Mouse (Mus musculus): ENCODE measurements at regions not wholly inside any gene's neighbourhood (a gene's known extent, or its start where the extent isn't known, plus 50 kb on each side); places are given as distances from the start of the nearest gene placed in this dataset.
A peak's percentile ranks its signal among the peaks of the same experiment; 100 is the strongest.

DNA sequence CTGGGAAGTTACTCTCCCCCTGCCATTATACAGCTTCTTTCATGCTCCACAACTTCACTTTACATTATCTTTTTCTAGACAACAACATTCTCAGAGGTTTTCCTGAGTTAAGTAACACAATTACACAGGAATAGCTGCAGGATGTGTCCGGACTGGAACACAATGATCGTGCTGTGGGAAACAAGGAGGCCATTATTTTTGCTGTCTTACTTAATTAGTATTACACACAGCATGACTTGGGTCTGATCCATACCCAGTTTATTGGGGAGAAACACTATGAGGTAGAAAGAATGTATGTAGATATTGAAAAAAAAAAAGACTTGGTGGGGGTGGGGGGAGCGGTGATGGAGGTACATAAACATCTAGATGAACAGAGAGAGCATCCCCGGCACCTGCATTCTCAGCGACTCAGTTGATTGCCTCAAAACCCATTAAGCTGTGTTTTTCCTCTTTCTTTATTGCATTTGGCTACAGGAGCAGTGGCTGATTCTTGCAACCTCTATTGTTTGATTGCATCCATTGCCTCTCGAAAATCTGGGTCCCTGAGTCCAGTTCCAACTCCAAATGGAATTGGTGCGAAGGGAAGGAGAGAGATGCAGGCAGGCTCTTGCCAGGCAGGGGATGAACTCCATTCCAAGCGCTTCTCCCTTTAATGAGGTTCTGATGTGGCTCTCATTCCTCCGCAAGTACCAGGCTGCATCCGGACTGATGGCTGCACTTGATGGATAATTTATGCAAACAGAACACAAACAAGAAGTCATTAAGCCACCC is 529.8 kb downstream of the Slc4a3 start:
- H3K4me2 ChIP-seq, result no peak overlapping the region
- 44% methylated on average over 10 of the region's 10 CpGs for WGBS
- H3K27me3 ChIP-seq, result no peaks in the 10 kb centered on the region
- no peak for ATAC-seq (ENCODE audit: insufficient number of reproducible peaks, low FRiP score, low TSS enrichment, low read depth)
- no peak overlapping the region for H3K9ac ChIP-seq
- H3K4me1 ChIP-seq, result peaks cover 4% of the 10 kb centered on the region; the same call in 1 of the 2 replicates
- no peak overlapping the region for H3K4me3 ChIP-seq
- no peaks in the 10 kb centered on the region for H3K36me3 ChIP-seq
- H3K27ac ChIP-seq, result no peak overlapping the region
- no peaks in the 10 kb centered on the region for H3K9me3 ChIP-seq

DNA sequence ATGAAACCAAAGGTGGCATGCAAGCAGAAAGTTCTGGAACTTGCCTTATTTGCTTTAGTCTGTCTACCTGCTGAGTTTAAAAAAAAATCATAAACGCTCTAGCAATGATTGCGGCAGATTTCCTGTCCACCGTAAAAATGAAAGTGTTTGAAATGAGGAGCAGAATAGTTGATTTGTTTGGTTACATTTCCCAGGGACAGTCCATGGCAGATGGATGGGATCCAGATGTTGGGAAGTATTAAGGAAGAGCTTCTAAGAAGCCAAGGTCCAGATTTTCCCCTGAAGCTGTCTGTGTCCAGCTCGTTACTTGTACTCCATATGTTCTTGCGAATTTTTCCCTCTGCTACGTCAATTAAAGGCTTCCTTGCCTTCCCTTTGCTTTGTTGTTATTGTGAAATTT is 534.2 kb downstream of the Slc4a3 start:
- peak overlapping the region; percentile 44 for H3K27ac ChIP-seq
- no peaks in the 10 kb centered on the region for H3K36me3 ChIP-seq
- WGBS, result 31% methylated on average over 6 of the region's 6 CpGs
- H3K9ac ChIP-seq, result no peak overlapping the region
- peaks cover 4% of the 10 kb centered on the region; the same call in 1 of the 2 replicates for H3K4me1 ChIP-seq
- no peak for ATAC-seq (ENCODE audit: insufficient number of reproducible peaks, low FRiP score, low TSS enrichment, low read depth)
- no peaks in the 10 kb centered on the region for H3K9me3 ChIP-seq
- 0 out of 2 replicates have a peak overlapping the region, but pooled peaks have one; percentile 10 for H3K4me2 ChIP-seq
- H3K27me3 ChIP-seq, result 0 out of 2 replicates have a peak, but pooled peaks cover 3% of the 10 kb centered on the region
- no peak overlapping the region for H3K4me3 ChIP-seq

DNA sequence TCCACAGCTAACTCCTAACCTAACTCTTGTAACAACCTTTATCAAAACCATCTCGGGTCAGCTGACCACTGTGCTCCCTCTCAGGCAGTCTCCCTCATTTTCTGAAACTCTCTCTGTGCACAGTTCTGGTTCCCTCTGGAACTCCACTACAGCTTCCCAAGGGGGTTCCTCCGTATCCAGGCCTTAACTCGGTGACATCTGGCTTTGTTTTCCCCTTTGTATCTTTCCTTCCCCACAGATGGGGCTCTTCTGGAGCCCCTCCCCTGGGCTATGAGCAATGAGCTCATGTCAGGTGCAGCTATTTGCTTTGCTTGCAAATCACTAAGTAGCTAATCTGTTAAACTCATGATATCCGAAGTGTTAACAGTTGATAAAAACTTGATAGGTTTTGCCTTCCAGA is 535.6 kb downstream of the Slc4a3 start:
- no peak overlapping the region for H3K9ac ChIP-seq
- 46% methylated on average over 4 of the region's 4 CpGs for WGBS
- no peak overlapping the region for H3K4me3 ChIP-seq
- no peaks in the 10 kb centered on the region for H3K36me3 ChIP-seq
- ATAC-seq (ENCODE audit: insufficient number of reproducible peaks, low FRiP score, low TSS enrichment, low read depth), result no peak
- H3K4me1 ChIP-seq, result peaks cover 4% of the 10 kb centered on the region; the same call in 1 of the 2 replicates
- no peaks in the 10 kb centered on the region for H3K9me3 ChIP-seq
- no peak overlapping the region for H3K27ac ChIP-seq
- no peak overlapping the region for H3K4me2 ChIP-seq
- 0 out of 2 replicates have a peak, but pooled peaks cover 3% of the 10 kb centered on the region for H3K27me3 ChIP-seq

DNA sequence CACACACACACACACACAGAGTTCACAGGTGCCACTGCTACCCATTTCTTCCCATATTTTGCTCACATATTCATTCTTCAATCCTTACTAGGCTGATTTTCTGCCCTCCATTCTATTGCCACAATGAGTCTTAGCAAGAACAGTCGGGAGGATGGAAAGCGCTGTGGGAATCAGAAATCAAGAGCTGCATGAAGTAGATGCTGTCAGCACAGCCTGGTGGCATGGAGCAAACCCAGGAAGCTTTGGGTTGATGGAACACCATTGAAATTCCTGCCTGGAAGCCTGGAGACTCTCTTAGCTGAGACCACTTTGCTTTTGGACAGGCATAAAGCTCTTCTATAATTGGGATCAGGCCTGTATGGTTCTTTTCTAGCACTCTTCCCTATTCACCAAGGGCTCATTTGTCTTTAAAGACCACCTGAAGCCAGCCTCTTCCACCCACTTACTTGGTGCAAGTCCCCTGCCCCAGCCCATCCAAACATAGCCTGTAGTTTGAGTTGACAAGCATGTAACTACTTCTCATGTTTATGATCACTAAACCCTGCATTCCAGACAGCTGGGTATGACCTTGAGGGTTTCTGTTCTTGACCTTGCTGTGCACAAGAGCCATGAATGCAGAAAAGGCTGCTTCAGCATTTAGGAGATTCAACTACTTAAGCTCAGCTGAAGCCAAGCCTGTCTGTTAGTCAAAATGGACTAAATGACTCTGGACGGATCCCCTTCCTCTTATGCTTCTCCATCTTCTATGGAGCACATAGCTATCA is 537.4 kb downstream of the Slc4a3 start:
- no peaks in the 10 kb centered on the region for H3K9me3 ChIP-seq
- no peak for ATAC-seq (ENCODE audit: insufficient number of reproducible peaks, low FRiP score, low TSS enrichment, low read depth)
- no peak overlapping the region for H3K4me3 ChIP-seq
- H3K27me3 ChIP-seq, result 0 out of 2 replicates have a peak, but pooled peaks cover 3% of the 10 kb centered on the region
- H3K4me1 ChIP-seq, result peaks cover 4% of the 10 kb centered on the region; the same call in 1 of the 2 replicates
- H3K9ac ChIP-seq, result no peak overlapping the region
- H3K27ac ChIP-seq, result no peak overlapping the region
- no peak overlapping the region for H3K4me2 ChIP-seq
- no peaks in the 10 kb centered on the region for H3K36me3 ChIP-seq
- WGBS, result 93% methylated on average over 3 of the region's 3 CpGs

GRCm38 (mm10) chr1:76091031-76091430 is 545.0 kb downstream of the Slc4a3 start:
- Histone ChIP-seq H3K4me1 (0 out of 2 replicates have a peak, but pooled peaks cover 6% of the 10 kb centered on the region), H3K4me2 (no peak overlapping the region), H3K27me3 (no peaks in the 10 kb centered on the region), H3K4me3 (no peak overlapping the region), H3K9me3 (no peaks in the 10 kb centered on the region), H3K27ac (no peak overlapping the region), H3K36me3 (no peaks in the 10 kb centered on the region), H3K9ac (no peak overlapping the region)
- no peak for ATAC-seq (ENCODE audit: insufficient number of reproducible peaks, low FRiP score, low TSS enrichment, low read depth)
- 28% methylated on average over 5 of the region's 5 CpGs for WGBS

- no peaks in the 10 kb centered on the region for H3K36me3 ChIP-seq
- 70% methylated on average over 3 of the region's 3 CpGs for WGBS
- H3K4me1 ChIP-seq, result no peaks in the 10 kb centered on the region
- H3K9ac ChIP-seq, result no peak overlapping the region
- H3K4me3 ChIP-seq, result no peak overlapping the region
- no peak overlapping the region for H3K4me2 ChIP-seq
- no peak overlapping the region for H3K27ac ChIP-seq
- no peaks in the 10 kb centered on the region for H3K9me3 ChIP-seq
- ATAC-seq (ENCODE audit: insufficient number of reproducible peaks, low FRiP score, low TSS enrichment, low read depth), result no peak
- no peaks in the 10 kb centered on the region for H3K27me3 ChIP-seq
Observed at GRCm38 (mm10) chr1:76113281-76113680, 567.2 kb downstream of the Slc4a3 start.

DNA sequence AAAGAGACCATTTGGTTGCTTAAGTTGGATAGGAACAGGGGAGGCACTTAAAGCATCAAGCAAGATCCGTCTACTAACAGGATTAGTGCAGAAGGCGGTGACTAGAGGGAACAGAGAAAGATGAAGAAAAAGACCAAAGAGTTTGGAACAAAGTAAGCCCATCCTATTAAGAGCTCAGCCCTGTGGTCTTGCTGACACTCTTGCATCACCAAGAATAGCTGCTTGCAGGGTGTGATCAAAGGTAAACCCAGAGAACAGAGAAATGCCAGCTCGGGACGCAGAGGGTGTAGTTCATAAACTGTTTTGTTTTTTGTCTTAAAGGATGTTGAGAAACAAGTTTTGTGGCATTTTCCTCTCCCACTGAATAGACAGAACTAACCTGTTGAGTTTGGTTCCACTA is 574.8 kb downstream of the Slc4a3 start:
- Histone ChIP-seq H3K9ac (no peak overlapping the region), H3K36me3 (no peaks in the 10 kb centered on the region), H3K4me1 (no peaks in the 10 kb centered on the region), H3K4me2 (no peak overlapping the region), H3K4me3 (no peak overlapping the region), H3K27me3 (no peaks in the 10 kb centered on the region; the same call in 1 of the 2 replicates), H3K27ac (no peak overlapping the region), H3K9me3 (no peaks in the 10 kb centered on the region)
- 63% methylated on average over 4 of the region's 4 CpGs for WGBS
- ATAC-seq (ENCODE audit: insufficient number of reproducible peaks, low FRiP score, low TSS enrichment, low read depth), result no peak

GRCm38 (mm10) chr1:76130353-76130752 is 584.3 kb downstream of the Slc4a3 start:
- H3K36me3 ChIP-seq, result no peaks in the 10 kb centered on the region
- 55% methylated on average over 4 of the region's 4 CpGs for WGBS

DNA sequence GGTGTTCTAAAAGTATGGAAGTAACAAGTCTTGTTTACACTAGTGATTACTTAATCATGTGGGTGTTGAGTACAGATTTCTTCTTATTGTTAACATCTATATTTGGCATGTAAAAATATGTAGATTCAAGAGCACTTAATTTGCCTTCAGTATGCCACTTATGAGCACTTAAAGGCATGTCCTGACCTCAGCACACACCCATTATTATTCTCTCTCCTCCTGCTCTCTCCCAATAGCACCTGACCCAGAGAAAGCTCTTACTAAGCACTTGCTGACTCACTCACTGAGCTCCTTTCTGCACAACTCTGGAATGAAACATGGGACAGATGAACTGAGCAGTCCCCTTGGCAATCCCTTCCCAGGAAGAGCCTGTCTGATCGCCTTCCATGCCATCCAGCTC is 590.7 kb downstream of the Slc4a3 start:
- H3K9ac ChIP-seq, result no peak overlapping the region
- no peaks in the 10 kb centered on the region for H3K4me1 ChIP-seq

More at GRCm38 (mm10) chr1:76130353-76130752, 584.3 kb downstream of the Slc4a3 start:
- no peaks in the 10 kb centered on the region for H3K27me3 ChIP-seq
- no peak overlapping the region for H3K4me2 ChIP-seq
- H3K4me1 ChIP-seq, result no peaks in the 10 kb centered on the region
- H3K27ac ChIP-seq, result no peak overlapping the region
- no peak overlapping the region for H3K4me3 ChIP-seq
- ATAC-seq (ENCODE audit: insufficient number of reproducible peaks, low FRiP score, low TSS enrichment, low read depth), result no peak
- H3K9ac ChIP-seq, result no peak overlapping the region
- no peaks in the 10 kb centered on the region for H3K9me3 ChIP-seq

DNA sequence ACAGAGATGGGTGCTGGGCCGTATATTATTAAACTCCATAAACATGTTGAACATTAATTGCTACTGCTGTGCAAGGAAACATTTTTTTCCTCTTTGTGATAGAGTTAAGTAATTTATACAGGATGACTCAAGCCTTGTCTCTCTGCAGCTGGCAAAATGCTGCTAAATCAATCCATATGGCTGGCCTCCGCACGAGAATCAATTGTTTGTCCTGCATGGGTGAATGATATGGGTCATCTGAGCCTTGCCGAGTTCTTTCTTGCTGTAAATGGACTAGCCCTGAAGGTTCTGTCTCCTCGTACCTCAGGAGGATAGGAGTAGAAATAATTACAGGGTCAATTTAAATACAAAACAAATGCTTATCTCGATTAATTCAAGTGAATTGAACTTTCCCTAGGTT is 591.6 kb downstream of the Slc4a3 start:
- ATAC-seq (ENCODE audit: insufficient number of reproducible peaks, low FRiP score, low TSS enrichment, low read depth), result no peak
- no peak overlapping the region for H3K9ac ChIP-seq
- H3K36me3 ChIP-seq, result no peaks in the 10 kb centered on the region
- H3K4me1 ChIP-seq, result no peaks in the 10 kb centered on the region
- no peaks in the 10 kb centered on the region for H3K9me3 ChIP-seq
- H3K4me3 ChIP-seq, result no peak overlapping the region
- no peaks in the 10 kb centered on the region for H3K27me3 ChIP-seq
- H3K4me2 ChIP-seq, result no peak overlapping the region
- H3K27ac ChIP-seq, result no peak overlapping the region
- WGBS, result 41% methylated on average over 6 of the region's 6 CpGs

More for the DNA sequence above, 590.7 kb downstream of the Slc4a3 start:
- Histone ChIP-seq H3K9me3 (no peaks in the 10 kb centered on the region), H3K4me2 (no peak overlapping the region), H3K36me3 (no peaks in the 10 kb centered on the region), H3K27me3 (no peaks in the 10 kb centered on the region), H3K27ac (no peak overlapping the region), H3K4me3 (no peak overlapping the region)
- no peak for ATAC-seq (ENCODE audit: insufficient number of reproducible peaks, low FRiP score, low TSS enrichment, low read depth)
- WGBS, result 81% methylated on average over 1 of the region's 1 CpGs

GRCm38 (mm10) chr1:76143516-76143915 is 597.5 kb downstream of the Slc4a3 start:
- no peak overlapping the region for H3K27ac ChIP-seq
- no peaks in the 10 kb centered on the region for H3K4me1 ChIP-seq
- H3K9me3 ChIP-seq, result no peaks in the 10 kb centered on the region
- 61% methylated on average over 5 of the region's 5 CpGs for WGBS
- H3K9ac ChIP-seq, result no peak overlapping the region
- no peaks in the 10 kb centered on the region for H3K27me3 ChIP-seq
- no peak for ATAC-seq (ENCODE audit: insufficient number of reproducible peaks, low FRiP score, low TSS enrichment, low read depth)
- H3K36me3 ChIP-seq, result no peaks in the 10 kb centered on the region
- no peak overlapping the region for H3K4me3 ChIP-seq
- no peak overlapping the region for H3K4me2 ChIP-seq

DNA sequence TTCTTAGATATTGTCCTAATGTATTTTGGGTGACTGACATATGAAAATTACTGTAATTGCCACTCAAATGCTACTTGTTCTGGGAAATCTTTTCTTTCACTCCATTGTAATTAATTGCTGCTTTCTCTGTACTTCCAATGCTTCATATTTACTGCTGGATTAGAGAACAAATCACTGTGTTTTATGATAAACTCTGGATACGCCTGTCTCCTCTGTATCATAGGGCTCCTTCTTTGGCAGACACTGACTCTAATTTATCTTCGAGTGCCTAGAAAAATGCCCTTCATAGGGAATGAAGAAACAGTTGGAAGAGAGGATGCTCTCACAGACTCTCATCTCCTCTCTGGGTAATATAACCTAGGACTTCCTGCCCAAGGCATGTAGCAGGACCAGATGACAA is 602.9 kb downstream of the Slc4a3 start:
- Histone ChIP-seq H3K36me3 (no peaks in the 10 kb centered on the region), H3K4me3 (no peak overlapping the region), H3K27ac (no peak overlapping the region), H3K27me3 (no peaks in the 10 kb centered on the region), H3K4me1 (no peaks in the 10 kb centered on the region), H3K4me2 (no peak overlapping the region), H3K9me3 (no peaks in the 10 kb centered on the region), H3K9ac (no peak overlapping the region)
- 76% methylated on average over 2 of the region's 2 CpGs for WGBS
- no peak for ATAC-seq (ENCODE audit: insufficient number of reproducible peaks, low FRiP score, low TSS enrichment, low read depth)

All from limb, embryonic 15.5 days (tissue).